Mouse (Mus musculus): Measurements from ENCODE around the gene Vmn1r184. TPM values are rescaled to one million over a fixed set of nuclear protein-coding genes. Genes with fewer than 3 reads are reported as not detected.
"Not testable (repeated sequence)": the region's sequence is repeated elsewhere in the genome, so short reads cannot be mapped to it uniquely, and the experiment has no call there.

Gene Vmn1r184
- polyA plus RNA-seq (2017; shearing (Covaris generic)) = under 1 TPM in 1 of 3 experiments, not detected in 2; 0.17 TPM

DNA sequence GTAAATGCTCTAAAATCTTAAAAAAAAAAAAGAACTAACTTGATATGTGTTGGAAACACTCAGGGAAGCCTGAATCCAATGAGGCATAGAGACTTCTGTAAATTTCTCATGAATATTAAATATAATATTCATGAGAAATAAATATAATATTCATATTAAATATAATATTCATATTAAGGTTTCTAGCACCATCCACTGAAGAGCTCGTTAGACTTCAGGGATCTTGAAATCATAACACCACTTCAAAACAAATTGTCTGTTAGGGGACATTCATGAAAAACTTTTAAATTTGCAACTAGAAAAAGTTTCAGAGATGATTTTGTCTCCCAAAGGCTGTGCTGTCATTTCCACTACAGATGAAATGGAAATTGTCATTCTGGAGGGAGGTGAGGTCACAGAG is at the start of gene Vmn1r184:
Gene Vmn1r184, plus strand, starts transcription at position 301 of the 400 bp plus-strand sequence.
- not testable (repeated sequence) for ATAC-seq

DNA sequence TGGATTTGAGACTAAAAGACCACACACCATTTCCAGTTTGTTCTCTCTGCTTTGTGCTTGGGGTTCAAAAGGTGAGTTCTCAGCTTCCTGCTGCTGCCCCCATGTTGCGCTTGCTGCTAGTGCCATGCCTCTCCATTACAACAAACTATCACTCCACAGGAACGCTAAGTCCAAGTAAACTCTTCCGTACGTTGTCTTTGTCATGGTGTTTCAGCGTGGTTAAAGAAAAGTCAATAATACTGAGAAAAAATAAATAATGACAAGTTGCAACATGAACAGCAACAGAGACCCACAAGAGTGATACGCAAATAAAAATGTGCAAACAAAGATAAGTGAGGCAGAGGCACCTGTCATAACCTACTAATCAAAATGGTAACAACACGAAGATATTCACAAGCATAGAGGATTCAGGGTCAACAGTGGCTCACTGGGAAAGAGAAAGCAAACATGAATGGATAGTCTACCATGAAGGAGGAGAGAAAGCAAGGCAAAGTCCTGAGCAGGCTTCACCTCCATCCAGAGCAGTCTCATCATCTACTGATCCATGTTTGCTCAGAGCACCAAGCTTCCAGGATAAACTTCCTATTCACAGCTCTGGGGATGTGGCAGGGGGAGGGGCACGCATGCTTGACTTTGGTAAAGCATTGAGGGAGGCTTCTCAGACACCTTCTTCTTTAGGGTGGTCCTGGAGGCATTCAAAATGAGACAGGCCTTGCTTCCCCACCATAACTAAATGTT is 43.5 kb downstream of the Vmn1r184 start:
- not testable (repeated sequence) for ATAC-seq

DNA sequence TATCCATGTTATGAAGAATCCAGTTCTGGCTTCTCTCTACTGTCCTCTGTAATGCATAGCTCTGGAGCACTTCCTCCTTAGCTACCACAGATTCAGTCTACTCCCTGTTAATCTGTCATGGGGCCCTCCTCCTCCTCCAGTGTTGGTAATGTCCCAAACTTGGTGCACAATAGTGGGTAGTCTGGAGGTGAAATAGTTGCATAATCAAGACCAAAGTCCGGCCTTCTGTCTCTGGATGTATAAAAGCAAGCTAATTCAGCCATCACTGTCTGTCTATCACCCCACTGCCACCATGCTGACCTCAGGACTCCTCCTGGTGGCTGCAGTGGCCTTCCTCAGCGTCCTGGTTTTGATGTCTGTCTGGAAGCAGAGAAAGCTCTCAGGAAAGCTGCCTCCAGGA is 46.8 kb downstream of the Vmn1r184 start, which contains the start of gene Cyp2a4:
Gene Cyp2a4, plus strand, starts transcription at position 244 of the 400 bp plus-strand sequence.
- not testable (repeated sequence) for ATAC-seq

DNA sequence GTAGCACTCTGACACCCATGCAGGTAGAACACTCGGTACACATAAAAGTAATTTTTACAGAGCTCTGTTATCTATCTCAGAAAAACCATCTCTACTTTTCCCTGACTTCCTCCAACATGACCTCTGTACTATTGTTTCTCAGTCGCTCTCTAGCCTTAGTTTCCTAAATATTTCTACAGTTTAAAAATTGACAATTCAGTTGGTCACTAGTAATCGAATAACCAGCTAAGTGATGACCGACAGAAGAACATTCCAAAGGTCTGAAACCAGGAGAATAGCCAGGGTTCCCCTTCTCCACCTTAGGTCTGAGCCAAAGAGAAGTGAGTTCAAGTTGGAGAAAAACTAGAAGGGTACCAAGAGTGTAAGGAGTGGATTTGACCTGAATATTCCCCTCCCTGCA is 51.7 kb downstream of the Vmn1r184 start:
- ATAC-seq = not testable (repeated sequence)

DNA sequence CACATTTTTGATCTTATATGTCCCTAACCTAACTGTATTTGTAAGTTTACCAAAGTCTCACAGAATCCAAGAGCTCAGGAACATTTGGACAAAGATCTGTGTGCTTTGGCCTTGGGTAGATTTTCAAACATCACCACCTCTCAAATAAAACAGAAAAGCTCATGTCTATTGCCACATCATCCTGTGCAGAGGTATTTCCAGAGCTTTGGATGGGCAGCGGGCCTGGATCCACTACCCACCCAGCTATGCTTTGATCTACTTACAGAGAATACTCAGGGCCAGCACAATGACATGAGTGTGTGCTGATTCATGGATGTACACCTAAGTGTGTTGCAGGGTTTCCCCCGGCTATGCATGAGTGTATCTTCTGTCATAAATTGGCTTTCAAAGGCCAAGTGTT is 55.1 kb downstream of the Vmn1r184 start:
- not testable (repeated sequence) for ATAC-seq

DNA sequence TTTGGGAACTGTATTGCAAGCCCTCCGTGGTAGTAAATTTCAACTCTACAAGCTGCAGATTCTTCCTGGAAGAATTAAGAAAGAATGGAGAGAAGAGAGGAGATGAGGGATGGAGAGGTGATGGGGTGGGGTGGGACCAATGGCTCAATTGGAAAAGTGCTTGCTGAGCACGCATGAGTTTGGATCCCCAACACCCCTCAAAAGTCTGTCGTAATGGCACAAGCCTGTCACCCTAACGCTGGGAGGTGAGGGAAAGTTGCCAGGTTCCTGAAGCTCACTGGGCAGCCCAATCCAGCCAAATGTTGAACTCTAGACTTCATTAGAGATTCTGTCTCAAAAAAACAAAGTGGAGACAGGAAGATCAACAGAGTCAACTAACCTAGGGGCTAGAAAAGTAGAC is 55.7 kb downstream of the Vmn1r184 start:
- ATAC-seq = not testable (repeated sequence)

Other genes with a start within 250 kb of the Vmn1r184 start
- gene Cyp2b13, start 198.8 kb upstream of the Vmn1r184 start, polyA plus RNA-seq (2017; shearing (Covaris generic)) = not detected
- not detected for gene Cyp2b9, start 86.9 kb upstream of the Vmn1r184 start, polyA plus RNA-seq (2017; shearing (Covaris generic))
- gene Cyp2a4, start 46.8 kb downstream of the Vmn1r184 start, polyA plus RNA-seq (2017; shearing (Covaris generic)) = not detected
- not detected for gene Nlrp9c, start 143.4 kb downstream of the Vmn1r184 start, polyA plus RNA-seq (2017; shearing (Covaris generic))
- gene Nlrp4a, start 174.8 kb downstream of the Vmn1r184 start, polyA plus RNA-seq (2017; shearing (Covaris generic)) = not detected

Measured in inflammation-experienced regulatory T-cells, adult 6 months (primary cell).